Mouse (Mus musculus) neural tube, embryonic 12.5 days (tissue): Measurements from ENCODE around the gene Eif4g2. TPM values are rescaled to one million over a fixed set of nuclear protein-coding genes. Genes with fewer than 3 reads are reported as not detected.

Experiments
- polyA plus RNA-seq: library from polyadenylated mRNA; unstranded; fragments of >200 nt; fragmentation: Nextera tagmentation; extraction: Ambion mirVana; gene quantifications from 2 replicates; pipeline ENCODE4 v1.2.1, GENCODE M21; 2016

The Eif4g2 gene
- polyA plus RNA-seq, 1 experiment from 2014 or later, result 1,519 TPM

Other genes with a start within 250 kb of the Eif4g2 start
- 29.2 and 30.7 TPM in 2 replicates for gene Rnf141, start 238.6 kb downstream of the Eif4g2 start, polyA plus RNA-seq
- 4.0 and 4.4 TPM in 2 replicates for gene Lyve1, start 219.8 kb downstream of the Eif4g2 start, polyA plus RNA-seq
- gene Mrvi1, start 100.6 kb downstream of the Eif4g2 start, polyA plus RNA-seq, result 2.2 and 3.1 TPM in 2 replicates
- gene Ctr9, start 54.1 kb downstream of the Eif4g2 start, polyA plus RNA-seq, result 100 and 102 TPM in 2 replicates